Mouse (Mus musculus) cerebellum, adult 2 months (tissue): ENCODE data around the gene Rad1. TPM values are rescaled to one million over a fixed set of nuclear protein-coding genes. Genes with fewer than 3 reads are reported as not detected.
A peak's percentile ranks its signal among the peaks of the same experiment; 100 is the strongest.
"Not testable (repeated sequence)": the region's sequence is repeated elsewhere in the genome, so short reads cannot be mapped to it uniquely, and the experiment has no call there.

Experiments
- DNase-seq, 2 experiments: peaks; one replicate each; pipeline ENCODE4 v3.0.0; 2021
- H3K27ac ChIP-seq: fragments of 200-500 bp; 2 replicates; pipeline ENCODE4 v1.5.1; 2012; ENCODE audit warnings: low read length, control low read depth, inconsistent platforms; ENCODE audit not compliant: insufficient read depth
- H3K27me3 ChIP-seq: fragments of 200-500 bp; 2 replicates; pipeline ENCODE4 v1.6.1; 2012; ENCODE audit warnings: inconsistent platforms, mild to moderate bottlenecking, low read length, moderate library complexity; ENCODE audit not compliant: control insufficient read depth, insufficient read depth
- H3K4me1 ChIP-seq: fragments of 200-500 bp; 2 replicates; pipeline ENCODE4 v1.6.1; 2011; ENCODE audit warnings: low read length; ENCODE audit not compliant: control insufficient read depth, insufficient read depth
- H3K4me3 ChIP-seq: fragments of 200-500 bp; replicated peaks from 2 replicates; pipeline ENCODE3; 2011; ENCODE audit warnings: mild to moderate bottlenecking, low read depth, low read length, control low read depth; ENCODE audit not compliant: insufficient read depth
- CTCF ChIP-seq: fragments of 200-500 bp; IDR thresholded peaks from 2 replicates; pipeline ENCODE4 v1.5.1; 2011; ENCODE audit warnings: low read depth, mild to moderate bottlenecking, control low read depth, low read length, moderate library complexity, borderline replicate concordance; ENCODE audit not compliant: insufficient read depth
- POLR2A ChIP-seq: fragments of 200-500 bp; IDR thresholded peaks from 2 replicates; pipeline ENCODE4 v1.6.1; 2011; ENCODE audit warnings: low read length, control low read depth, borderline replicate concordance; ENCODE audit not compliant: insufficient read depth
- WGBS: fragments of 180-500 bp; shearing (Covaris S2); methylation state at CpG from one replicate; pipeline ENCODE4 v1.1.7; 2018; 5-methylcytosine and 5-hydroxymethylcytosine counted together
- polyA plus RNA-seq: library from polyadenylated mRNA; depleted of rRNA; stranded (reverse); fragments of >200 nt; gene quantifications from 2 replicates; pipeline ENCODE4 v1.2.3, GENCODE M21; 2012

The Rad1 gene
- polyA plus RNA-seq, 1 experiment: 15.2 TPM

DNA sequence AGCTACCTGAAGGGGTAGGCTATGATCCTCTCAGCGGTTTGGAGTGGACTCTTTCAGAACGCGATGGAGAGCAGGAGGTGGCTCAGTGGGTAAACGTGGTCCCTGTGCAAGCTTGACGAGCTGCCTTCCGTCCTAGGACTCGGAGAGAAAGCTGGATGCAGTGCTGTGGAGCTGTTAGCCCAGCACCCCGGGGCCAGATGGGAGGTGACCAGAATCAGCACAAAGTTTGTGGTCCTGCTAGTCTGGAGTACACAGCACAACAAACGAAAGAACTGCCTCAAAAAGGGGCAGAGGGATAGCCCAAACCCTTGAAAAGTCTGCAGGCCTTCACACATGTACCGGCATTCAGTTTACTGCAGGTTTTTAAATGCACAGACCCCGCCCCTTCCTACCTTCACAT is 10.1 kb downstream of the Rad1 start:
- H3K27ac ChIP-seq: no peak overlapping the region
- H3K4me3 ChIP-seq: no peak overlapping the region
- TF ChIP-seq POLR2A: no peak
- no peak for TF ChIP-seq CTCF
- 88% methylated on average over 11 of the region's 11 CpGs for WGBS
- no peaks in the 10 kb centered on the region for H3K4me1 ChIP-seq
- no peaks in the 10 kb centered on the region for H3K27me3 ChIP-seq
- DNase-seq: no peak

GRCm38 (mm10) chr15:10496696-10497095 is 10.9 kb downstream of the Rad1 start:
- WGBS: 96% methylated on average over 1 of the region's 1 CpGs
- DNase-seq, H3K4me3 ChIP-seq, H3K27me3 ChIP-seq, H3K4me1 ChIP-seq, H3K27ac ChIP-seq: not testable (repeated sequence)

- Histone ChIP-seq H3K27ac (no peak overlapping the region), H3K4me1 (no peaks in the 10 kb centered on the region), H3K4me3 (no peak overlapping the region), H3K27me3 (no peaks in the 10 kb centered on the region)
- no peak for TF ChIP-seq CTCF
- no peak for DNase-seq
- WGBS: 75% methylated on average over 5 of the region's 5 CpGs
These were observed 13.8 kb downstream of the Rad1 start for GRCm38 (mm10) chr15:10499593-10499992.

DNA sequence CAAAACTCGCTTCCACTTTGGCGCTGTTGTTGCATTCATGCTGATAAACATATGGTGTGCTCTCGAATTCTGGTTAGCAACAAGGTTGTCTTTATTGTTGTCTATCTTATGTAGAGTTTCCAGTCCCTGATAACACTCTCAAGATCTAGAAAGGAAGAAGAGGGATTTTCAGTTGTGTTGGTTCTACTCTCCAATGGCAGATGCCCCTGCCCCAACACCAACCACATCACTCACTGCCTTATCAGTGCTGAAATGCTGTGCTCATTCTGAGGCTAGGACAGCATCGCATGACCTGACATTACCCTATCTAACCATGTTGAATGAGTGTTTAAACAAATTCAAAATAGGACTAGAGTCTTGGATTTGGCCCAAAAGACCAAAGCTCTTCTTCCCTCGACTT is 14.2 kb downstream of the Rad1 start:
- 83% methylated on average over 5 of the region's 5 CpGs for WGBS
- no peak for DNase-seq
- Histone ChIP-seq H3K27ac (no peak overlapping the region), H3K4me1 (no peaks in the 10 kb centered on the region), H3K4me3 (no peak overlapping the region), H3K27me3 (no peaks in the 10 kb centered on the region)
- no peak for TF ChIP-seq CTCF
- no peak for TF ChIP-seq POLR2A

DNA sequence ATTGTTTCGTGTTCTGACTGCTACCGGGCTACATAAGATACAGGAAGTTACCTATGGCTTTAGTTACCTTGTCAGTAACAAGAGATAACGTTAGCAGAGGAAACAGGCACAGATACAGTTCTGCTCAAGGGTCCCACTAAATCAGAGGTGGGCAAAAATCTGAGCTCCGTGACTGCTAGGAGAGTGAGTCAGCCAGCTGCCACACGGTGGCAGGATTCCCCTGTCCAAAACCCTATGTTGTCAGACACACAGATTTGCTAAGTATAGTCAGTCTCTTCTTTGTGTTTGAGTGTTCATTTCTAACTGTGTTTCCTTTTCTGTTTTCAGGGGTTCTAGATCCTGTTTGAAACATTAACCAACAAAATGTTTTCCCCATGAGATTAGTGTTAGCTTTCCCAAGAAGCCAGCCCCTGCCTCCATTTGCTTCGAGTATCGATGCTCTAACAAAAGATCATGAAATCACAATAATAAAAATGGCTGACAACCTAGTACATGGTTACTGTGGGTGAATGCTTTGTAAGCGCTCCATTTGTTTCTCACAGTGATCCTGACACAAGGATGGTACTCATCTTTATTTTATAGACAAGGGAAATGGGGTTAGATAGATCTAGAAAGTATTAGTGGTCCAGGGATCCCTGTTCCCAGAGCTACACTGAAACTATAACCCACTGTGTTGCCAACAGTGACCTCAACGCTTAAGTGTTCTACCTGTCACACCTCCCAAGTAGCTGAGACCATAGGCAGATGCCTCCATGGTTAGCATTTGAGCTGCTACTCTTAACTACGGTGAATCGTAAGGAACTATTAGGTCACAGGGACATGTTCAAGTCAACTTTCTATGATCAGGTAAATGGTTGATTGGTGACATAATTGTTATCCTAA is 15.3 kb downstream of the Rad1 start:
- no peaks in the 10 kb centered on the region for H3K4me1 ChIP-seq
- DNase-seq: no peak
- H3K27ac ChIP-seq: no peak overlapping the region
- H3K27me3 ChIP-seq: no peaks in the 10 kb centered on the region
- no peak overlapping the region for H3K4me3 ChIP-seq
- 58% methylated on average over 11 of the region's 11 CpGs for WGBS
- peak; percentile 56; the same call in 1 of the 2 replicates for TF ChIP-seq CTCF
- TF ChIP-seq POLR2A: no peak

DNA sequence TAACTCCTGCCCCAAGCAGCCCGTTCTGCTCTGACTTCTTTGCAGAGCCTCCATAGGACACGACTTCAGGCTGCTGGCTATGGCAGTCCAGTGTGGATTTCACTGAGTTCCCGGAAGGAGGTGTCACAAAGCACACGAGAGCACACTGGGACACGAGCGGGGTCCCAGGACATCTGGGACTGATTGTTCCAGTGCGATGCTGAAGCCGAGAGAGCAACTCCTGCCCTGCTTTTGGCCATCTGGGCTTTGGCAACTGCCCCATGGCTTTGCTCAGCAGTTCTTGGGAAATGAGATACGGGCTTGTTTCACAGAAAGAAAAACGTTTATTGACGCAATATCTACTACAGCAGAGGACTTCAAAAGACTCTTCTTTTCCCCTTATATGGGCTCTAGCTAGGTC is 20.3 kb downstream of the Rad1 start:
- 21% methylated on average over 11 of the region's 11 CpGs for WGBS
- Histone ChIP-seq H3K27ac (no peak overlapping the region), H3K27me3 (no peaks in the 10 kb centered on the region), H3K4me3 (no peak overlapping the region), H3K4me1 (no peaks in the 10 kb centered on the region)
- DNase-seq: no peak
- TF ChIP-seq CTCF (no peak), POLR2A (no peak)

- no peak for DNase-seq
- no peak overlapping the region for H3K27ac ChIP-seq
- no peaks in the 10 kb centered on the region for H3K4me1 ChIP-seq
- H3K27me3 ChIP-seq: no peaks in the 10 kb centered on the region
- no peak for TF ChIP-seq POLR2A
- no peak for TF ChIP-seq CTCF
- no peak overlapping the region for H3K4me3 ChIP-seq
- 68% methylated on average over 7 of the region's 7 CpGs for WGBS
These were observed 29.3 kb downstream of the Rad1 start for GRCm38 (mm10) chr15:10515166-10515565.

DNA sequence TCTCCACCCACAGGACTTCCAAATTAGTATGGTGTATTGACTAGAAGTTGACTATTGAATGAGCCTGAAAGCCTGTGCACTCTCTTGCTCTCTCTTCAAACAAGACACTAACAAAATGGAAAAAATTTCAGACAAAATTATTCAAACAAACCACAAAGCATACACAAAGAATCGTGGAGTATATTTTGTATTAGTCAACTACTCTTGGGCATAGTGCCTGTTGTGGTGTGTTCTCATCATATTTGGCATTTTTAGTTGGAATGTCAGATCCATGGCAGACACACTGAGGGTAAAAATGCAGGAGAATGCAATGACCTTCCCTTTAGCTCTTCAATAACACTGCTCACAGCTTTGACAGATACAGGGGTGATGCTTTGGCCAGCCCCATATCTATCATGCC is 40.1 kb downstream of the Rad1 start:
- Histone ChIP-seq H3K4me3 (no peak overlapping the region), H3K27me3 (no peaks in the 10 kb centered on the region), H3K4me1 (no peaks in the 10 kb centered on the region), H3K27ac (no peak overlapping the region)
- DNase-seq: no peak
- WGBS: 72% methylated on average over 1 of the region's 1 CpGs
- TF ChIP-seq POLR2A: no peak
- TF ChIP-seq CTCF: no peak
